ENCODE assay signal across 13 mouse cellular contexts in the genomic region with DNA sequence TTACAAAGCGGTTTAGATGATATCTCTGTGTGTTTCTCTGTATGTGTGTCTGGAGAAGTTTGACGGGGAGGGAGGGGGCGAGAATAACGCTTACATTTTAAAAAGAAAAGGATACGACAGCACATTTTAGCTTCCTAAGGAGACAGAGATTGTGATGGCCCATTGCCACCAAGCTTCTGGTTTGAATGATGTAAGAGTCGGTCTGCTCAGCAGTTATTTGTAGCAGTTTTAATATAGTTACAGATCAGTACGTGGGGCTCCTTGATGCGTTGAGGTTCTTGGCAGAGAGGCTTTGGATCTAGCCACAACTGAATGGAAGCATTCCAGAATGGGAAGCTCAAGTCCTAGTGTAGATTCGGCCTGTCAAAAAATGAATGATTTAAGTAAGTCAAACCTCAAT.
DNase-seq lines count a peak whose midpoint lies in the region; ATAC-seq and TF ChIP-seq lines count a peak whose summit lies in the region.
"Had no signal": no experiment of that assay in that cellular context is flagged by ENCODE, and none has a peak within 500 bp of the region (broad histone marks: within the 10 kb centered on the region; RNA-seq: fewer than 3 reads in every experiment).

No protein-coding gene starts in this region.

- H3K9ac ChIP-seq in heart, embryonic 16.5 days (ENCODE audit: low read length) = no peak overlapping the region
- no peak overlapping the region for H3K9ac ChIP-seq in heart, adult 2 months (ENCODE audit: low read depth, low read length)
- H3K9ac ChIP-seq: forebrain, embryonic 12.5 days had no signal

- no peak overlapping the region for H3K27ac ChIP-seq in heart, embryonic 16.5 days (ENCODE audit: low read length)
- no peak overlapping the region for H3K27ac ChIP-seq in heart, adult 2 months
- H3K27ac ChIP-seq: forebrain, embryonic 12.5 days had no signal

- H3K27me3 ChIP-seq in heart, embryonic 16.5 days (ENCODE audit: control insufficient read depth, insufficient read depth, low read length) = no peaks in the 10 kb centered on the region
- H3K27me3 ChIP-seq in heart, adult 2 months (ENCODE audit: control insufficient read depth, insufficient read depth, low read length) = no peaks in the 10 kb centered on the region
- H3K27me3 ChIP-seq: CH12.LX; forebrain, embryonic 12.5 days had no signal

- no peaks in the 10 kb centered on the region for H3K36me3 ChIP-seq in heart, embryonic 16.5 days (ENCODE audit: control insufficient read depth, insufficient read depth)
- no peaks in the 10 kb centered on the region for H3K36me3 ChIP-seq in heart, adult 2 months (ENCODE audit: control insufficient read depth, insufficient read depth, low read length)
- H3K36me3 ChIP-seq: forebrain, embryonic 12.5 days had no signal

- no peak for TF ChIP-seq POLR2A in heart, adult 2 months (IDR thresholded peaks at IDR 0.05; ENCODE audit: insufficient read depth, low read depth, low read length)
- no peak for TF ChIP-seq POLR2A in brain, embryonic 14.5 days (IDR thresholded peaks at IDR 0.05; ENCODE audit: borderline replicate concordance, extremely low read depth, insufficient read depth, insufficient read length, poor library complexity, severe bottlenecking)

- H3K4me2 ChIP-seq in heart, embryonic 16.5 days (ENCODE audit: low read depth, low read length) = no peak overlapping the region
- H3K4me2 ChIP-seq: forebrain, embryonic 12.5 days had no signal

- H3K79me2 ChIP-seq in heart, adult 2 months (replicated peaks; ENCODE audit: control insufficient read depth, insufficient read depth, low read length) = no peaks in the 10 kb centered on the region

- H3K9me3 ChIP-seq in heart, embryonic 16.5 days (replicated peaks; ENCODE audit: control insufficient read depth, low read length) = no peaks in the 10 kb centered on the region
- H3K9me3 ChIP-seq: forebrain, embryonic 12.5 days had no signal

- no peaks in the 10 kb centered on the region for H3K4me1 ChIP-seq in heart, embryonic 16.5 days (ENCODE audit: control insufficient read depth, insufficient read depth, low read length)
- H3K4me1 ChIP-seq in heart, adult 2 months (ENCODE audit: control insufficient read depth, insufficient read depth, low read length) = no peaks in the 10 kb centered on the region
- H3K4me1 ChIP-seq: forebrain, embryonic 12.5 days had no signal

- WGBS in heart, embryonic 16.5 days = 66% methylated on average over 9 of the region's 9 CpGs
- 69% methylated on average over 9 of the region's 9 CpGs for WGBS in heart, adult 2 months

- TF ChIP-seq CTCF in heart, adult 2 months (IDR thresholded peaks at IDR 0.05) = no peak
- no peak for TF ChIP-seq CTCF in brain, embryonic 14.5 days (IDR thresholded peaks at IDR 0.05; ENCODE audit: borderline replicate concordance, extremely low read depth, insufficient read depth, insufficient read length)

- TF ChIP-seq EP300 in heart, adult 2 months (IDR thresholded peaks at IDR 0.05; ENCODE audit: insufficient read depth, low read depth, low read length) = no peak

- no peak overlapping the region for H3K4me3 ChIP-seq in heart, embryonic 16.5 days (ENCODE audit: low read length)
- no peak overlapping the region for H3K4me3 ChIP-seq in heart, adult 2 months
- H3K4me3 ChIP-seq: forebrain, embryonic 12.5 days had no signal

- intact Hi-C loops in heart, adult 2 months (cut with DNase I) = no loop called here
- intact Hi-C loops in left cerebral cortex, postnatal 4 days (cut with DNase I) = no loop called here

- 0 out of 2 replicates have a peak, but pooled peaks have one; percentile 28 for ATAC-seq in heart, embryonic 16.5 days (replicated peaks; ENCODE audit: extremely low read depth, insufficient read depth, low FRiP score)
- ATAC-seq: intestine, postnatal 0 days had no signal

- no peak for DNase-seq in heart, adult 2 months
- peak; percentile 62 for DNase-seq in brain, embryonic 14.5 days (ENCODE audit: low read depth)
- peak; percentile 14 to 41 for DNase-seq in cerebellum, postnatal 36 days
- peak; percentile 22 for DNase-seq in left cerebral cortex, postnatal 4 days
- DNase-seq in natural killer cell, adult 2 months (ENCODE audit: low spot score in 2 of 2) = no peak
- DNase-seq in spleen, postnatal 36 days (ENCODE audit: low spot score in 2 of 2) = no peak
- no peak for DNase-seq in spleen, postnatal 10 days (ENCODE audit: low spot score in 2 of 2)
- DNase-seq: spleen, adult 18-20 months; thymus, postnatal 4 days had no signal

Comparison
In these comparisons a context has a peak if more than half of its experiments do, and no peak if none do; other contexts are left out.
1. DNase-seq: peak in brain, embryonic 14.5 days (single experiment), cerebellum, postnatal 36 days (2 of 2) and left cerebral cortex, postnatal 4 days (single experiment); none in heart, adult 2 months (0 of 2), natural killer cell, adult 2 months (0 of 2), spleen, postnatal 36 days (0 of 2) and spleen, postnatal 10 days (0 of 2).